Mouse (Mus musculus) layer of hippocampus, adult 6 months (tissue): Measurements from ENCODE around the gene Ggact. TPM values are rescaled to one million over a fixed set of nuclear protein-coding genes. Genes with fewer than 3 reads are reported as not detected.

Source experiments
- long read RNA-seq, 2 experiments: library from polyadenylated mRNA; unstranded; transcript quantifications; one replicate each; pipeline ENCODE4 v2.0.0; 2019 to 2020
- polyA plus RNA-seq: library from polyadenylated mRNA; unstranded; fragments of <200 nt; fragmentation: Nextera tagmentation; gene quantifications from 2 replicates; pipeline ENCODE4 v1.2.3, GENCODE M21; 2021

Ggact gene
- polyA plus RNA-seq, result 45.6 and 81.8 TPM in 2 replicates
- long read RNA-seq, experiment 1, transcript Ggact-201 (3 exons, 1,076 nt), result major isoform, 20 of 27 reads
- long read RNA-seq, experiment 1, partial matches to known transcripts, result 3 of 27 reads
- long read RNA-seq, experiment 1, other reads (novel, unspliced or antisense), result 1 of 27 reads
- long read RNA-seq, experiment 2, transcript Ggact-201 (3 exons, 1,076 nt), result major isoform, 12 of 27 reads
- long read RNA-seq, experiment 2, transcript Ggact-205 (3 exons, 609 nt), result minor isoform, 5 of 27 reads
- long read RNA-seq, experiment 2, partial matches to known transcripts, result 3 of 27 reads
- long read RNA-seq, experiment 2, other reads (novel, unspliced or antisense), result 7 of 27 reads

GRCm38 (mm10) chr14:122913657-122914056 lies at the start of gene Ggact:
TSS of gene Ggact (minus strand) at chr14:122913757.

Other genes with a start within 250 kb of the Ggact start
- 10.5 and 10.8 TPM in 2 replicates for gene Tmtc4, start 70.3 kb upstream of the Ggact start, polyA plus RNA-seq